Mouse (Mus musculus): ENCODE measurements at regions not wholly inside any gene's neighbourhood (a gene's known extent, or its start where the extent isn't known, plus 50 kb on each side); places are given as distances from the start of the nearest gene placed in this dataset.
"Not testable (repeated sequence)": the region's sequence is repeated elsewhere in the genome, so short reads cannot be mapped to it uniquely, and the experiment has no call there.

DNA sequence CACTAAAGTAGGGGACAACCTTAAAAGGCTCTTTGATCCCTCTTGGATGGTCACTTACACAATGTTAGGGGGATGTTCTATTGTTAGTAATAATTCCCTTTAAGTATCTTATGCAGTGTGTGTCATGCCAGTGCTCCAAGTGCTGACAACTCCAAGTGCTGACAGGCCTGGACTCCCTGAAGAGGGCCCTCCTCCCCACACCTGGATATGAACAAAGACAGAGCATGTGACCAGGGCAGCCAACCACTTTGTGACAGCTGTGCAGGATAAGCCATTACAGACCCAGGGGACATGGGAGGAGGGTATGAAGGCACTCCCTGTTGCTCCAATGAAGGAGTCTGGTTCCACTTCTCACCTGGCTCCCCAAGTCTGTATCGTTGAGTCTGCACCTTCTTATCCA lies 224.7 kb downstream of the Adamts15 start:
- DNase-seq (ENCODE audit: low read depth, low spot score), result no peak

- no peak for DNase-seq (ENCODE audit: low read depth, low spot score)
Measured at GRCm38 (mm10) chr9:30668095-30668494, 241.2 kb downstream of the Snx19 start.

DNA sequence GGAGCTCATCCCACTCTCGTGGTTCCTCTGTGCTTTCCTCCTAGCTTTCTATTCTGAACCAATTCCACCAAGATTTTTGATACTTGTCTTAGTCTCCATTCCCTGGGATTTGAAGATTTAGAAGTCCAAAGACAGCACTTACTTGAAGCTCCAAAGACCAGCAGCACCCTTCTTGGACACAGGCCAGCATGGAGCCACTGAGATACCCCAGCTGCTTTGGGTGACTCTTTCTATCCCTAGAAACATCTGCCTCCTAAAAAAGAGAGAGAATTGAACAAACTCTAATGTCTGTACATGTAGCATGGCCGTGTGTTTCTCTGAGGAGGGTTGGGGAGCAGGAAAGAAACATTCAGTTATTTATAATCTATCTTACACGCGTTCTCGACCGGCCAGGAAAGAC lies 235.5 kb downstream of the Snx19 start:
- no peak for DNase-seq (ENCODE audit: low read depth, low spot score)

DNA sequence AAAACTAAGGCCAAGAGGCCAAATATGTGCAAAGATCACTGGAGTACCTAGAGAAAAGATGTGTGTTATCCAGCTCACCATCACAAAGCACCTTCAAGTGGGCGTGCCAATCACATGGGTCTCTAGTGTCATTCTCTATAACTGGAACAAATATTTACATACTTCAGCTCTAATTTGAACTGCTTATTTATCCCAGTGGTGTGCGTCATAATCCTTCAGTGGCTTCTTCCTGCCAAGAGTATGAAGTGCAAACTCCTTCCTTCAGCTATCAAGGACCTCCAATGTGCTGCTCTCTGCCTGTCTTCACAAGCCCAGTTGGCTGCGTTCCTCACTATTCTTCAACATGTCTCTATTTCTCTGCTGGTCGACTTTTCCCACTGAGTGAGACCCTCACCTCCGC lies 227.1 kb downstream of the Snx19 start:
- no peak for DNase-seq (ENCODE audit: low read depth, low spot score)

DNA sequence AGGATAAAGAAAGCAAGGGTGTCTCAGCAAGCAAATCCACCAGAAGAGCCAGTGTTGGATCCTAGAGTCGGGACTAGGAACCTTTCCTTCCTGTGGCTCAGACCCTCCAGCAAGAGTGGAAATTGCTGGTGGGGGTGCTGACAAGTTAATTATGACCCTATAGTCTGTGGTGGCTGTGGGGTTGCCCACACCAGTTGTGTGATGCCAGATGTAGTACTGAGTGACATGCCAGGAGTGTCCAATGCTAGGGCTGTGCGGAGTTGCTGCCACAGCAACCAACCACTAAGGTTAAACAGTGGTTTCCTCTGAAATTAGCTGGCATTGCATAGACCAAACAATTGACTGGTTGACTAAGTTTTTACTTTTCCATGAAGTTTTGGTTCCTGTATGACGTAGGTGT lies 226.3 kb downstream of the Snx19 start:
- DNase-seq (ENCODE audit: low read depth, low spot score), result no peak

GRCm38 (mm10) chr9:30649392-30650054 lies 222.6 kb downstream of the Snx19 start:
- no peak for DNase-seq (ENCODE audit: low read depth, low spot score)

- DNase-seq (ENCODE audit: low read depth, low spot score), result no peak
Measured at GRCm38 (mm10) chr9:30633741-30634470, 207.0 kb downstream of the Snx19 start.

GRCm38 (mm10) chr9:30632164-30633146 lies 205.5 kb downstream of the Snx19 start:
- DNase-seq (ENCODE audit: low read depth, low spot score), result peak; percentile 69

GRCm38 (mm10) chr9:30625635-30626034 lies 198.7 kb downstream of the Snx19 start:
- DNase-seq (ENCODE audit: low read depth, low spot score), result no peak

DNA sequence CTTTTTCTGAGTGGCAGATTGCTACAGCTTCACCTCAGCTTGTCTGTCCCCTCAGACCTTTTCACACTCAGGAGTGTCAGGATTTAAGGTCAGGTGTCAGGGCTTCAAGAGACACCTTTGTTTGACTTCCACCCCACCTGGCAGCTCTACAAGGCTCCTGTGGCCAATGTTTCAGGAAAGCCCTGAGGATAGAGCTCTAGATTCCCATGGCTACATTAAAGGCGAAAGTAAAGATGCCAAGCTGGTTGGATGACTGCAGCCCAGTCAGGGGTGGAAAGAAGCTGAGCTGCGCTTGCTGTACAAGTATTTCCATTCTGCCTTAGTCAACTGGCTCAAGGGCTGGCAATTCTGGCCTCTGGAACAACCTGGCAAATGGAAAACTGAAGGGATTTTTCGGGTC lies 198.2 kb downstream of the Snx19 start:
- DNase-seq (ENCODE audit: low read depth, low spot score), result no peak

DNA sequence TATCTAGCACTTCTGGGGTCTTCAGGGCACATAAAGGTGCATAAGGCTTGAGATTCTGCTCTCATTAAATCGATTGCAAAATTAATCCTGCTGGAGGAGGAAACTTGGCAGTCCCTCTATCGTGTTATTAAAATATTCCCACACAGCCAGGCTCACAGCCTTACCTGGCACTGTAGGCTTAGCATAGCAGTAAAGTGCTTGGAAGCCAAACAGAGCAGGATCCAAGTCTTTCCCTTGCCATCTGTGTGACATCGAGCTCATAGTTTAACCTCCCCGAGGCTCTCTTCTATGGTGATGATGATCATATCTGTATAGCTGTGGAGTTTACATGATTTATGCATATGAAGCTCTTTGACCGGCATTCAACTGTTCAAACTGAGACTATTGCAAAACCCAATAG lies 197.6 kb downstream of the Snx19 start:
- DNase-seq (ENCODE audit: low read depth, low spot score), result no peak

GRCm38 (mm10) chr9:30619325-30619724 lies 192.4 kb downstream of the Snx19 start:
- DNase-seq (ENCODE audit: low read depth, low spot score), result no peak

- DNase-seq (ENCODE audit: low read depth, low spot score), result no peak
Measured at GRCm38 (mm10) chr9:30618181-30618580, 191.3 kb downstream of the Snx19 start.

- DNase-seq (ENCODE audit: low read depth, low spot score), result no peak
Measured at GRCm38 (mm10) chr9:30613715-30614114, 186.8 kb downstream of the Snx19 start.

- no peak for DNase-seq (ENCODE audit: low read depth, low spot score)
Measured at GRCm38 (mm10) chr9:30613003-30613552, 186.2 kb downstream of the Snx19 start.

GRCm38 (mm10) chr9:30610328-30610727 lies 183.4 kb downstream of the Snx19 start:
- DNase-seq (ENCODE audit: low read depth, low spot score), result no peak

DNA sequence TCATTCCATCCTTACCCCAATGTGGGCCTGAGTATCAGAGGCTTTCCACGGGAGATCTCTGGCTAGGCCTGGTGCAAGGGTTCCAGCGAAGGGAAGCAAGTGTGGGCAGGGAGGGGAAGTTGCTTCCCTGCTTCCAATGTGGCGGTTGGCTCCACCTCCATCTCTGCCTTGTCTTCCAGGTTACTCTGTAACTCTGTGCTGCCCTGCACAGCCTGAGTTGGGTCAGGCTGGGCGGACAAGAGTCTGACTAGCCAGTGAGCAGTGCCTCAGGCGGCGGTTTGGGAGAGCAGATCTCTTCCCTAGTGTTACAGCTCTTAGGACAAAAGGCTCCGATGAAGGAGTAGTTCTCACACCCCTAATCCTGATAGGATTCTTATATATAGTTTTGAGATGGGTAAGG lies 172.8 kb downstream of the Snx19 start:
- DNase-seq (ENCODE audit: low read depth, low spot score), result no peak

DNA sequence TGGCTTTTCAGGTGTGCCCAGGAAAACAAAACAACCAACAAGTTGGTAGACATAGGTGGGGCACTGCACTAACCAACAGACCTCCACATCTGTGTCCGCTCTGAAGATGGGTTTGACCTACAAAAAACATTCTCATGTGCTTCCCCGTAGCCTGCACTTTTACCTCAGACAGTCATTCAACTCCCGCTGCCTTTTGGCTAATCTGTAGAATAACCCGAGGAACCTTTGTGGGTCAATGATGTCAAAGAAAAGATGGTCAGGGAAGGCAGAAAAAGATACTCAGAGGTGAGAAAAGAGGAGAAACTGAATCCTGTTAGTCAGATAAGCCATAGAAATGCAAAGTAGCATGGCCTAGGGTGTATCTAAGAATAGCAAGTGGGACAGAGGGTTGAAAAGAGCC lies 170.8 kb downstream of the Snx19 start:
- DNase-seq (ENCODE audit: low read depth, low spot score), result no peak

- not testable (repeated sequence) for DNase-seq (ENCODE audit: low read depth, low spot score)
Measured at GRCm38 (mm10) chr9:30597092-30597491, 170.2 kb downstream of the Snx19 start.

DNA sequence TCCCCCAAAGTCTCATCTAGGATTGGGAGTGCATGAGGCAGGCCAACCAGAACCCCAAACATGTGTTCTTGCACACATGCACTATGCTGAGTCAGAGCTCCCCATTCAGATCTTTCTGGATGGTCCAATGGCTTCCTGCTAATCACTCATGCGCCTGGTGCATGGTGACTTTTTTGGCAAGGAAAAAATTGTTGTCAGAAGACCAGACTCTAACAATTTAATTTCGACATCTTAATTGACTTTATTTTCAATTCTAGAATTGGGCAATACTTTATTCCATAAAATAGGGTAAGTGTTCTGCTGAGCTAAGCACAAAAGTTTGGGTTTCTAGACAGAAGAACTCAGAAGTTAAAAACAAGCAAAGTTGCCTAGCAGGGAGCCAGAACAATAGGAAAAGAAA lies 165.7 kb downstream of the Snx19 start:
- no peak for DNase-seq (ENCODE audit: low read depth, low spot score)

GRCm38 (mm10) chr9:30591246-30591645 lies 164.3 kb downstream of the Snx19 start:
- no peak for DNase-seq (ENCODE audit: low read depth, low spot score)

- no peak for DNase-seq (ENCODE audit: low read depth, low spot score)
Measured at GRCm38 (mm10) chr9:30590661-30591179, 163.8 kb downstream of the Snx19 start.

Measured in mesoderm, embryonic 11.5 days (tissue).